Mouse (Mus musculus) midbrain, embryonic 15.5 days (tissue): ENCODE data around the gene Sox30. TPM values are rescaled to one million over a fixed set of nuclear protein-coding genes. Genes with fewer than 3 reads are reported as not detected.
"Not testable (repeated sequence)": the region's sequence is repeated elsewhere in the genome, so short reads cannot be mapped to it uniquely, and the experiment has no call there.

Experiments
- ATAC-seq: fragments of 200-750 bp; cut with Nextera tagmentation; replicated peaks from 2 replicates; pipeline ENCODE4 v1.8.0; 2017; ENCODE audit warnings: moderate TSS enrichment
- H3K27ac ChIP-seq: fragments of 300-500 bp; sonication (generic); 2 replicates; pipeline ENCODE4 v1.5.1; 2015; ENCODE audit warnings: mild to moderate bottlenecking, inconsistent platforms
- H3K27me3 ChIP-seq: fragments of 300-500 bp; sonication (generic); replicated peaks from 2 replicates; pipeline ENCODE4 v1.6.1; 2015; ENCODE audit warnings: inconsistent platforms
- H3K36me3 ChIP-seq: fragments of 300-500 bp; sonication (generic); replicated peaks from 2 replicates; pipeline ENCODE4 v1.6.1; 2015; ENCODE audit warnings: inconsistent platforms
- H3K4me1 ChIP-seq: fragments of 300-500 bp; sonication (generic); 2 replicates; pipeline ENCODE4 v1.6.1; 2015; ENCODE audit warnings: inconsistent platforms
- H3K4me2 ChIP-seq: fragments of 300-500 bp; sonication (generic); 2 replicates; pipeline ENCODE4 v1.6.1; 2015; ENCODE audit warnings: inconsistent platforms, mild to moderate bottlenecking, moderate library complexity
- H3K4me3 ChIP-seq: fragments of 300-500 bp; sonication (generic); 2 replicates; pipeline ENCODE4 v1.5.1; 2015; ENCODE audit warnings: mild to moderate bottlenecking, inconsistent platforms
- H3K9ac ChIP-seq: fragments of 300-500 bp; sonication (generic); 2 replicates; pipeline ENCODE4 v1.6.1; 2015; ENCODE audit warnings: mild to moderate bottlenecking, inconsistent platforms
- H3K9me3 ChIP-seq: fragments of 300-500 bp; sonication (generic); 2 replicates; pipeline ENCODE4 v1.6.1; 2016; ENCODE audit warnings: inconsistent platforms
- WGBS: fragments of 180-500 bp; shearing (Covaris S2); methylation state at CpG from one replicate; pipeline ENCODE4 v1.1.7; 2015; ENCODE audit warnings: mixed read lengths; 5-methylcytosine and 5-hydroxymethylcytosine counted together
- polyA plus RNA-seq: library from polyadenylated mRNA; unstranded; fragments of >200 nt; fragmentation: Nextera tagmentation; extraction: Ambion mirVana; gene quantifications from 2 replicates; pipeline ENCODE4 v1.2.1, GENCODE M21; 2015

The Sox30 gene
- polyA plus RNA-seq, 1 experiment from 2014 or later: 0.18 TPM

DNA sequence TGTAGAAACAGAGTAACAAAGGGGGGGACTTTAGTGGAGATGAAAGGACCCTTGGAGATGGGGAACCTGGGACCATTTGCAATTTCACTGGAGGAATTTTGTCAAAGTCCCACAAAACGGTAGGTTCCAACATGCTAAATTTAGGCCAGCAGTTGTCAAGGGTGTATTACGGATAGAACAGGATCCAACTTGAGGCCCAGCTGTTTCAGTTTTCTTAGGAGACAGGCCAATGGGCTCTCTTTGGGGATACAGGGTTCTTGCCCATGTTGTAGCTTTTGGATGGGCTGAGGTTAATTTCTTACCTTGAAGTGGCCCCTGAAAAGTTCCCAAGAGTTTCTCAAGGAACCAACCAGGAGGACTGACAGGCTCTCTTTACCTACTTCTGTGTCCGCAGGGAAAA, 67.2 kb downstream of the Sox30 start:
- Histone ChIP-seq H3K9me3 (no peaks in the 10 kb centered on the region), H3K27me3 (no peaks in the 10 kb centered on the region), H3K4me3 (no peak overlapping the region), H3K36me3 (no peaks in the 10 kb centered on the region), H3K27ac (no peak overlapping the region), H3K9ac (no peak overlapping the region), H3K4me1 (no peaks in the 10 kb centered on the region), H3K4me2 (no peak overlapping the region)
- no peak for ATAC-seq
- 89% methylated on average over 3 of the region's 3 CpGs for WGBS

DNA sequence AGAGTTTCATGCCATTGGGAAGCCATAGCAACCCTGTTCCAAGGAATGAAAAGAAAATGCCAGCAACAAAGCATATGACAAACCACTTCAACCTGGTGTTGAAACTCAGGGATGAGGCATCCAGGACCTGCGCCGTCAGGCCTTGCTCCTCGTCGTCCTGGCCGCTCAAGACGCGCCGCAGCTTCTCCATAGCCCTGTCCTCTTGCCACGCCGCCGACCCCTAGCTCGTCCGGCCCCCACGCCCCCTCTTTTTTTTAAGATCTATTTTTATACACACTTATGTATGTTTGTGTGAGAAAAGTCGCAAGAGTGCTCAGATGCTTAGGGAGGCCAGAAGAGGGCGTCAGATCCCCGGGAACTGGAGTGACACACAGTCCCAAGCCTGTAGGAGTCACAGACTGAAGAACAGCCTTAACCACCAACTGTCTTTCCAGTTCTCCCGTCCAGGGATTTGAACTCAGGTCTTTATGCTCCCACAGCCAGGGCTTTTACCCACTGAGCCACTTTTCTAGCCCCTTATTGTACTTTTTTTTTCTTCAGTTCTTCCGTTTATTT, 72.1 kb downstream of the Sox30 start, which contains the start of gene Gm12166:
Gene Gm12166 (minus strand): TSS at position 217 of the 555 bp plus-strand sequence.
- 26% methylated on average over 19 of the region's 19 CpGs for WGBS
- H3K4me3 ChIP-seq, H3K4me2 ChIP-seq, H3K27ac ChIP-seq, H3K36me3 ChIP-seq, H3K27me3 ChIP-seq, H3K9me3 ChIP-seq, H3K9ac ChIP-seq, ATAC-seq: not testable (repeated sequence)
- peaks cover 10% of the 10 kb centered on the region for H3K4me1 ChIP-seq

DNA sequence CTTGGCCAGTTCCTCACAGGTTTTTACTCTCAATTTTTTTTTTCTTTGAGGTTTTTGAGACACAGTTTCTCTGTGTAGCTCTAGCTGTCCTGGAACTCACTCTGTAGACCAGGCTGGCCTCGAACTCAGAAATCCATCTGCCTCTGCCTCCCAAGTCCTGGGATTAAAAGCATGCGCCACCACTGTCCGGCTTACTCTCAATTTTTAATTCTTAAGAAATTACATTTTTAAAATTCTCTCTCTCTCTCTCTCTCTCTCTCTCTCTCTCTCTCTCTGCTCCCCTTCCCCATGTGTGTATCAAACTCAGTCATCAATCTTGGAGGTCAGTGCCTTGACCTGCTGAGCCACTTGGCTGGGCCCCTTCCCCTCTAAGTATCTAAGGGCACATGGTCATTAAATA, 73.3 kb downstream of the Sox30 start:
- H3K4me2 ChIP-seq, H3K9ac ChIP-seq, ATAC-seq, H3K27me3 ChIP-seq, H3K36me3 ChIP-seq, H3K27ac ChIP-seq, H3K9me3 ChIP-seq, H3K4me3 ChIP-seq: not testable (repeated sequence)
- WGBS: 89% methylated on average over 3 of the region's 3 CpGs
- H3K4me1 ChIP-seq: peaks cover 19% of the 10 kb centered on the region

DNA sequence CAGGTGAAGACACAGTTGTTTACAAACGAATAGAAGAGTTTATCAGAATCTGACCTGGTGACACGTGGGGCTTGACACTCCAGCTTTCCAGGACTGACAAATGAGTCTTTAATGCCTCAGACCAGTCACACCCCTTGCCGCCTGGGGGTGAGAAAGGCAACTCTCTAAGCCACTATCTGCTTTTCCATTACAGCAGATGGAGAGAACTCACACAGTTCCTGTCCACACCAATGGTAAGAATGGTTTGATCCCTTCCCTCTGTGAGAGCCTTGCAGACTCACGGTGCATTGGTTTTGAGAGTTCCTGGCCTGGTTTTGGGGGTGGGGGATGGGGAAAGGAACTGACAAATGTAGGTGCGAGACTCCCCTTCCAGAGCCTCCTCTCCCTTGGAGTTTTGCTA, 74.2 kb downstream of the Sox30 start:
- H3K4me1 ChIP-seq: peaks cover 19% of the 10 kb centered on the region
- H3K4me2 ChIP-seq: no peak overlapping the region
- H3K9ac ChIP-seq: no peak overlapping the region
- H3K4me3 ChIP-seq: no peak overlapping the region
- H3K9me3 ChIP-seq: no peaks in the 10 kb centered on the region
- no peaks in the 10 kb centered on the region for H3K36me3 ChIP-seq
- no peak overlapping the region for H3K27ac ChIP-seq
- no peaks in the 10 kb centered on the region for H3K27me3 ChIP-seq
- ATAC-seq: no peak
- WGBS: 62% methylated on average over 5 of the region's 5 CpGs

DNA sequence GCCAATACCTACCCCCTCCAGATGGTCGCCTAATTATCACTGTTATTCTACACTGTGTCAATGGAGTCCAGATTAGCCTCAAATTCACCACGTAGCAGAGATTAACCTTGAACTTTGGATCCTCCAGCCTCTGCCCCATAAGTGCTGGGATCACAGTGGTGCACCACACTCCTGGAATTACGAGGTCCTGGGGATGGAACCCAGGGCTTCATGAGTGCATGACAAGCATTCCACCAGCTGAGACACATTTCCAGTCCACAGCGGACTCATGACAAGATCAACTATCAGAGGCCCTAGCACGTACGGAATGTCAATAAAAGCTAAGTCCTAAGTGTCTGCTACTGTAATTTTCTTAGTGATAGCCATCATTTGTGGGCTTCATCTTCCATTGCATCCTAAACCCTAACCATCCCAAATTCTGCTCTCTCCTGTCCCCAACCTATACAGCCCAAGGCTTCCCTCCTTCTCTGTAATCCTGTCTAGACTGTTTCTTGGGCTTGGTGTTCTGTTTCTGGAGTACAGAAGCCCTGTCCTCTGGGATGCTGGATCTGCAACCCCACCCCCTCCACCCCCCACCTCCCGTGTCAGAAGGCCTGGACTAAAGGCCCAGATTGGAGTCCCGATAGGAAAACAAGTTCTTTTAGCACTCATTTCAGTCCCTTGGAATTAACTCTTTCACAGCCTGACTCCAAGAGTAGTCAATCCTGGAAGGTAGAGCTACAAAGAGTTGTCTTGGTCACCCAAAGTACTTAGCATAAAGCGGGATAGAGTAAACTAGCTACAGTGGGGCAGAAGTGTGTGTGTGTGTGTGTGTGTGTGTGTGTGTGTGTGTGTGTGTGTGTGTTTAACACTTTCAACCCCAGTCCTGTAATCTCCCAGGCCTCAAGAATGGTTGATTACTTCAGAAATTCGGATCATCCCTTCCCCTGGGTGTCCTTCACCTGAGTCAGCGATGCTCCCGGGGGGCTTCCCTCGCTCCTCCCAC, 75.1 kb downstream of the Sox30 start:
- Histone ChIP-seq H3K27me3 (no peaks in the 10 kb centered on the region), H3K4me3 (peak overlapping the region; percentile 71), H3K36me3 (no peaks in the 10 kb centered on the region), H3K9ac (peak overlapping the region; percentile 70), H3K4me2 (peak overlapping the region; percentile 69), H3K9me3 (no peaks in the 10 kb centered on the region), H3K4me1 (peaks cover 19% of the 10 kb centered on the region), H3K27ac (peak overlapping the region; percentile 90)
- ATAC-seq: peak; percentile 62
- WGBS: 25% methylated on average over 13 of the region's 13 CpGs

DNA sequence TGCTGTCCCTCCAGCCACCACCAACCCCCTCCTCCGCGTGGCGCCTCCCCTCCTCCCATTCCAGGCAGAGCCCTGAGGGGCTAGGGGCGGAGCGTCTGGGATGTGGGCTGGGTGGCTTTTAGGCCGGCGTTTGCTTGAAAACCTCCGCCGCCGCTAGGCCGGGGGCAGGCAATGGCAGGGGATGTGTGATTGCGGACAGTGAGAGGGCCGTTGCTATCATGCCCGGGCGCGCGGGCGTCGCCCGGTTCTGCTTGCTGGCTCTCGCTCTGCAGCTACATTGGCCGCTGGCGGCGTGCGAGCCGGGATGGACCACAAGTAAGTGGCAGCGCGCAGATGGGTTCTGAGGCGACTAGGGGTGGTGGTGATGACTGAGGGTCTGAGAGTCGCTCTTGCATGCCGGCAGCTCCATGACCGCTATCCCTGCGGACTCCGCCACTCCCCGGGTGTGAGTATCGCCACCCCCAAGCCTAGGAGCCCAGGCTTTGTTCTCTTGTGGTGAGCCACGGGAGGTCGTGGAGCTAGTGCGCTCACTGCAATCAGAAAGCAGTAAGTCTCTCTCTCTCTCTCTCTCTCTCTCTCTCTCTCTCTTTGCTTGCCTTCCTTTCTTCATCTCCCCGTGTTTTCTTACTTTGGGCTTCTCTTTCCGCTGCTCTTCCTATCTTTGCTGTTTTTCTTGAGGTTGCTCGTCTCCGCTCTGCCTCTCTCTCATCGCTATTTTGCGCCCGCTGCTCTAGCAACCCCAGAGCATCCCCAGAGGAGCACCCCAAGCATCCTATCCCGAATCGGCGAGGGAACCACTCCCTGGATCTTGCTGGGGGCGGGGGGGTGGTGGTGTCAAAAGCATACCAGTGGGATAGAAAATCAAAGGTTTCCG, 76.0 kb downstream of the Sox30 start, which contains the start of gene Adam19:
Gene Adam19 (plus strand): TSS at position 97 of the 874 bp plus-strand sequence.
- Histone ChIP-seq H3K27me3 (no peaks in the 10 kb centered on the region), H3K27ac (peak within 1 kb of the TSS; percentile 90), H3K36me3 (no peaks in the 10 kb centered on the region), H3K4me1 (peaks cover 19% of the 10 kb centered on the region), H3K4me3 (peak within 1 kb of the TSS; percentile 71), H3K9ac (peak within 1 kb of the TSS; percentile 70), H3K9me3 (no peaks in the 10 kb centered on the region), H3K4me2 (peak within 1 kb of the TSS; percentile 69)
- under 1% methylated on average over 51 of the region's 51 CpGs for WGBS
- ATAC-seq: peak; percentile 88

DNA sequence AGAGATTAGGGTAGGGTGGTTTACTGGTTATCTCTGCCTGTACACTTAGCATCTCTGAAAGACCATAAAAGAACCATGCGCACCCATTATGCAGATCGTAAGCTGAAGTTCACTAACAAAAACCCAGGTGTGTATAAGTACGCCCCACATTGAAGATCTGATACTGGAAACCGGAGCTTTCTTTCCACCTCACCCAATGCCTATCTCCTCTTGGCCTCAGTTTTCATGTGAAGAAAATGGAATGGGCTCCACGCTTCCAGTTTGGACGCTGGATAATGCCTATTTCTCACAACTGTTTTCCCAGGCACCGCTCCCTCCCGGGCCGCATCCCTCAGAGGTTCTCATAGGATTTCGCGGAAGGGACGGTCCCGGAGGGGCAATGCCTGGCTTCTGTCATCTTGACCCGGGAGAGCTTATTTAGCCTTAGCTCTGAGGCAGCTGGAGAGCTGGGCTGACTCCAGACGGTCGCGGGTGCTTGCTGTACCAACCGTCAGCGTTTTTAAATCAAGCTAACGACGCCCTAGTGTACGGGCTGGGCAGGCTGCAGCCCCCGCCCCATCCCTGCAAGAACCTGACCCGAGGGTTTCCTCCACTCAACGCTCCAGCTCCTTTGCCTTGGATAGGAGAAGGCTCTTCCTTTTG, 76.8 kb downstream of the Sox30 start:
- H3K27ac ChIP-seq: peak overlapping the region; percentile 90
- 3% methylated on average over 25 of the region's 25 CpGs for WGBS
- H3K4me3 ChIP-seq: peak overlapping the region; percentile 71
- no peaks in the 10 kb centered on the region for H3K27me3 ChIP-seq
- peak overlapping the region; percentile 70 for H3K9ac ChIP-seq
- no peaks in the 10 kb centered on the region for H3K36me3 ChIP-seq
- ATAC-seq: peak; percentile 14
- H3K9me3 ChIP-seq: no peaks in the 10 kb centered on the region
- H3K4me2 ChIP-seq: peak overlapping the region; percentile 69
- H3K4me1 ChIP-seq: peaks cover 19% of the 10 kb centered on the region

DNA sequence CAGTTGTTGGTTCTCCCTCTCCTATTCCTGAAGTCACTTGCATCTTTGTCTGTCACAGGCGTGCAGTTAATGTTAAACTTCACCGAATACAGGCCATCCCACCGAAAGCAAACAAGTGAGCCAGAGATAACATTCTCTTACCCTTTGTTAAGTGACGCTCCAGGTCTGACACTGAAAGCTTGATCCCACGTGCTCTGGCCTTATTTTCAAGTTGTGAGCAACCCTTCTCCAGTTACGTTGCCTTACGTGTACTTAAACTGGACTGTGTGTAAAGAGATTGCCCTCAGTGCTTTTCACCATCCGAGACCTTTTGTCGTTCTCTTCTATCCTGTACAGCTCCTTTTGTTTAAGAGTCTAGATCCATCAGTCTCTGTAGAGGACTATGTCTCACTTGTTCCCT, 77.9 kb downstream of the Sox30 start:
- Histone ChIP-seq H3K27me3 (no peaks in the 10 kb centered on the region), H3K4me2 (peak overlapping the region; percentile 69), H3K27ac (no peak overlapping the region), H3K4me1 (peaks cover 19% of the 10 kb centered on the region), H3K4me3 (peak overlapping the region; percentile 71; the same call in 1 of the 2 replicates), H3K9me3 (no peaks in the 10 kb centered on the region), H3K9ac (no peak overlapping the region; the same call in 1 of the 2 replicates), H3K36me3 (0 out of 2 replicates have a peak, but pooled peaks cover 3% of the 10 kb centered on the region)
- 58% methylated on average over 9 of the region's 9 CpGs for WGBS
- no peak for ATAC-seq

DNA sequence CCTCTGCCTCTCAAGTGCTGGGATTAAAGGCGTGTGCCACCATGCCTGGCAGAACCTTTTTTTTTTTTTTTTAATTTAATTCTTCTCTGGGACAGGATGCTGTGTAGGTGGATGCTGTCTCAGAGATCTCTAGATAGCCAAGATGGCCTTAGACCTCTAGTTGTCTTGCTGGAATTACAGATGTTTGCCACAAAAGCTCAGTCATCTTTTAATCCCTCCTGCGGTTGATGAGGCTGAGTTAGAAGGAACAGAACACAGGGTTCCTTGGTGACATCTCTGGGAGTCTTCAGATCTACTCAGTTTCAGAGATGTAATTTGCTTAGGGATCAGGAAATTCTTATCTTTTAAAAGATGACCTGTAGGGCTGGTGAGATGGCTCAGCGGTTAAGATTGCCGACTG, 78.8 kb downstream of the Sox30 start:
- Histone ChIP-seq H3K9me3 (no peaks in the 10 kb centered on the region), H3K27ac (no peak overlapping the region), H3K9ac (no peak overlapping the region), H3K36me3 (0 out of 2 replicates have a peak, but pooled peaks cover 3% of the 10 kb centered on the region), H3K27me3 (no peaks in the 10 kb centered on the region), H3K4me2 (no peak overlapping the region), H3K4me1 (peaks cover 19% of the 10 kb centered on the region), H3K4me3 (no peak overlapping the region)
- ATAC-seq: no peak
- WGBS: 97% methylated on average over 4 of the region's 4 CpGs

DNA sequence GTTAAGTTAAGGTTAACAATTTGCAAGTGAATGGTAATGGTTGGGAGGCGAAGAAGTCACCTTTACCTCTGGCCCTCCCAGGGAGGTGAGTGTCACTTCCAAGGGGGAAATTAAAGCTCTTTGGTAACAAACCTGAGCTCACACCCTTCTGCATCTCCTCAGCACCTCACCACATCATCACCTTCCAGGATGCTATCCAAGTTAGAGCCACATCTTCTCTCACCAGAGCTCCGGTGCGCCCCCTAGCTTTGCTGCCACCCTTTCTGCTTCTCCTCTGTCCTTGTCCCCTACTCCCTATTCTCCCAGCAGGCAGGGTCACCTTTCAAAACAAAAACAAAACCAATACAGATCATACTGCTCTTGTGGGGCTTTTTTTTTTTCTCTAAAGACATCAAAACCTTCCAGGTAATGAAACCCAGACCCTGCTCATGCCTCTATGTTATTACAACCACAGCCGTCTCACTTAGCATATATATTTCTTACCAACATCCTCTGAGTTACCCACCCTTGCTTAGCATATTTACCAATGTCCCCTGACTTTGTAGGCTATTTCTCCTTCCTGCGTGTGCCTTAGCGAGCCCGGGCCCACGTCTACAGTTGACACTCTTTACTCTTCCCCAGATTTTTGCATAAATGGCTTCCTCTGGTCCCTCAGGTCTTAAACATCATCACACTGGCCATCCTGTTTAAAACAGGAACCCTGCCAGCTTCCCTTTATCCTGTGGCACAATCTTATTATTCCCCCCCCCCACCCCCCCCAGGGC, 80.0 kb downstream of the Sox30 start:
- Histone ChIP-seq H3K4me1 (peaks cover 26% of the 10 kb centered on the region), H3K27ac (no peak overlapping the region), H3K4me3 (no peak overlapping the region), H3K9ac (no peak overlapping the region), H3K9me3 (no peaks in the 10 kb centered on the region), H3K4me2 (no peak overlapping the region), H3K36me3 (0 out of 2 replicates have a peak, but pooled peaks cover 3% of the 10 kb centered on the region), H3K27me3 (no peaks in the 10 kb centered on the region)
- 75% methylated on average over 8 of the region's 8 CpGs for WGBS
- no peak for ATAC-seq

DNA sequence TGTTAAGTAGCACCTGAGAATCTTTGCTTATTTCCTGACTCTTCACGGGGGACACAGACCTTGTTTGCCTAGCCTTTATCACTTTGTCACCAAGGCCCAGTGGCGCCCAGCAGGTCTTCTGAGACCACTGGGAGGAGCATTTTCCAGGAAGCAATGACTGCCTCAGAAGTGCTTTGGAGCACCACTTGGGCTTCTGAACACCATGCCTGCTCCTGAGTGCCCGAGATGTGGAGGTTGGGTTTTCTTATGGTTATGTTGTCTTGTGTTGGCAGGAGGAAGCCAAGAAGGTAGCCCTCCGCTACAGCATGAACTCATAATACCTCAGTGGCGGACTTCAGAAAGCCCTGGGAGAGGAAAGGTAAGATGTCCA, 80.5 kb downstream of the Sox30 start:
- no peak overlapping the region for H3K4me3 ChIP-seq
- WGBS: 85% methylated on average over 5 of the region's 5 CpGs
- H3K9ac ChIP-seq: no peak overlapping the region
- H3K27me3 ChIP-seq: no peaks in the 10 kb centered on the region
- H3K4me1 ChIP-seq: peaks cover 27% of the 10 kb centered on the region
- H3K36me3 ChIP-seq: 0 out of 2 replicates have a peak, but pooled peaks cover 3% of the 10 kb centered on the region
- H3K27ac ChIP-seq: no peak overlapping the region
- no peaks in the 10 kb centered on the region for H3K9me3 ChIP-seq
- no peak overlapping the region for H3K4me2 ChIP-seq
- no peak for ATAC-seq
